Mouse (Mus musculus) layer of hippocampus, postnatal 25 days (tissue): ENCODE results near the gene Tbc1d1. TPM values are rescaled to one million over a fixed set of nuclear protein-coding genes. Genes with fewer than 3 reads are reported as not detected.
A peak's percentile ranks its signal among the peaks of the same experiment; 100 is the strongest.

Source experiments
- DNase-seq, 2 experiments: peaks; one replicate each; pipeline ENCODE4 v3.0.0; 2022; ENCODE audit warnings: mixed read lengths in 2 of 2, low spot score in 1 of 2; ENCODE audit errors: extremely low spot score in 1 of 2
- total RNA-seq, 2 experiments: library from RNA; stranded (reverse); gene quantifications; 2 replicates each; pipeline ENCODE4 v1.2.3; 2021

The Tbc1d1 gene
- total RNA-seq, 2 experiments from 2014 or later: 26.9 to 32.4 TPM

GRCm38 (mm10) chr5:64267279-64267678, 111.2 kb downstream of the Tbc1d1 start:
- DNase-seq: no peak

DNA sequence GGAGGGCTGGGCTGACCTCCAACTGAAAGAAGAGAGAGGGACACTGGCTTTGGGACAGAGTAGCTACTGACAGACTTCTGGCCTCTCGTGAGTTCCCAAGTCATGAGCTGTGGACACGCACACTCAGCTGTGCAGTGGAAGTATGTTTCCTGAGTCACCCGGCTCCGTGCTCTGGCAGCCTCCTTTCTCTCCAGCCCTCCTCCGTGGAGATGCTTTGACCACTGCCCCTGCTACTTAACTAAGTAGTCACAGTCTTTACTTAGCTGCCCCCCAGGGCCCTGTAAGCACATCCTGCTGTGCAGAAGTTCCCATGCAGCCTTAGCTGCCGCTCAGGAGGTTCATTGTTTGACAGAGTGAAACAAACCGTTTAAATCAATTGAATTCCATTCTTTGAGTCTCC, 113.6 kb downstream of the Tbc1d1 start:
- no peak for DNase-seq

GRCm38 (mm10) chr5:64273517-64273916, 117.4 kb downstream of the Tbc1d1 start:
- no peak for DNase-seq

GRCm38 (mm10) chr5:64274296-64274695, 118.2 kb downstream of the Tbc1d1 start:
- no peak for DNase-seq

- peak in 1 of 2 experiments; percentile 50 for DNase-seq
These were observed 118.8 kb downstream of the Tbc1d1 start for GRCm38 (mm10) chr5:64274738-64275451.

GRCm38 (mm10) chr5:64277646-64278191, 121.6 kb downstream of the Tbc1d1 start:
- no peak for DNase-seq

GRCm38 (mm10) chr5:64279668-64280067, 123.6 kb downstream of the Tbc1d1 start:
- DNase-seq: no peak

GRCm38 (mm10) chr5:64280191-64280590, 124.1 kb downstream of the Tbc1d1 start:
- no peak for DNase-seq

GRCm38 (mm10) chr5:64280613-64281012, 124.5 kb downstream of the Tbc1d1 start:
- no peak for DNase-seq

- DNase-seq: no peak
These were observed 125.6 kb downstream of the Tbc1d1 start for GRCm38 (mm10) chr5:64281674-64282073.

- DNase-seq: no peak
These were observed 126.5 kb downstream of the Tbc1d1 start for GRCm38 (mm10) chr5:64282594-64282993.

DNA sequence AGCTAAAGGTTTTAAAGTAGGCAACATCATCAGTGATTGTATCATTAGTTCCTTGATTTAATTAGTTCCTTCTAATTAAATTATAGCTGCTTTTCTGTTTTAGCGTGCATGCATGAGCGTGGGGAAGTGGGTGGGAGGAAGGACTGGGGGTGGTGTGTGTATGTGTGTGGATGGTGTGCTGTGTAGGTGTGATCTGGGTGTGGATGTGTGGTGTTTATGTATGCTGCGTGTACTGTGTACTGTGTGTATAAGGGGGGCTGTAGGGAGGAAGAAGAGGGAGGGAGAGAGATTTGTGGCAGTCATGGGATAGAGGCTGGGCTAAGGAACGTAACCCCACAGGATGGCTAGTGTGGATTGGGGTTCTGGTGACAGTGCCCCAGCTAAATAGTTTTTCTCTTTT, 129.2 kb downstream of the Tbc1d1 start:
- no peak for DNase-seq

DNA sequence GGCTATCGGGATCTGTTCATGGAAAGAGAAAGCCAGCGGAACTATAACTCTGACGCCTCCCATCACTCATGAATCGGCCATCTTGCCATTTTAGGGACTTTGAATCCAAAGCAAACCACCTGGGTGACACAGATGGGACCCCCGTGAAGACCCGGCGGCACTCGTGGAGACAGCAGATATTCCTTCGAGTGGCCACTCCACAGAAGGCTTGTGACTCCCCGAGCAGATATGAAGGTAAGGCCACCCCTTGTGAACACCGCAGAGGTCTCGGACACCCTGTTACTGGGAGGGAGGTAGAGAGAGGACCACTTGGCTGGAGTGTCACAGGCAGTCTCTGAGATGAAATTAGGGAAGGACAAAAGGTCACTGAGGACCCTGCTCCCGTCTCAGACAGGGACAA, 129.7 kb downstream of the Tbc1d1 start:
- no peak for DNase-seq

DNA sequence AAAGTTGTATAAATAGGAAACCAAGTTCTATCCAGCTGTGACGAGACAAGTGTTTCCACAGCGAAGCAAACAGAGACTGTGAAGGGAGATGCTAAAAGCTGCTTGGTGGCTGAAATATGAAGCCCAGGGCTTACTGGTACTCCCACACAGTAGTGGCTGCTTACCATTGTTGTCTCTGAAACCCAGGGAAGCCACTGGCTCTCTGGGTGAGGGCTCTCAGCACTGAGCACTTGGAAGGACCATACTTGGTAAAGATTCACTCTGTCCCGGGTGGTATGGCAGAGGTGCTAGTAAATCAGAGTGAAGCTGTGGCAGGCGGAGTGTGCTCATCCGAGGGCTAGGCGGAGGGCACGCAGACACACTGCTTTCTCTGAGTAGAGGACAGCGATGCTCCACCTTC, 131.2 kb downstream of the Tbc1d1 start:
- DNase-seq: no peak

DNA sequence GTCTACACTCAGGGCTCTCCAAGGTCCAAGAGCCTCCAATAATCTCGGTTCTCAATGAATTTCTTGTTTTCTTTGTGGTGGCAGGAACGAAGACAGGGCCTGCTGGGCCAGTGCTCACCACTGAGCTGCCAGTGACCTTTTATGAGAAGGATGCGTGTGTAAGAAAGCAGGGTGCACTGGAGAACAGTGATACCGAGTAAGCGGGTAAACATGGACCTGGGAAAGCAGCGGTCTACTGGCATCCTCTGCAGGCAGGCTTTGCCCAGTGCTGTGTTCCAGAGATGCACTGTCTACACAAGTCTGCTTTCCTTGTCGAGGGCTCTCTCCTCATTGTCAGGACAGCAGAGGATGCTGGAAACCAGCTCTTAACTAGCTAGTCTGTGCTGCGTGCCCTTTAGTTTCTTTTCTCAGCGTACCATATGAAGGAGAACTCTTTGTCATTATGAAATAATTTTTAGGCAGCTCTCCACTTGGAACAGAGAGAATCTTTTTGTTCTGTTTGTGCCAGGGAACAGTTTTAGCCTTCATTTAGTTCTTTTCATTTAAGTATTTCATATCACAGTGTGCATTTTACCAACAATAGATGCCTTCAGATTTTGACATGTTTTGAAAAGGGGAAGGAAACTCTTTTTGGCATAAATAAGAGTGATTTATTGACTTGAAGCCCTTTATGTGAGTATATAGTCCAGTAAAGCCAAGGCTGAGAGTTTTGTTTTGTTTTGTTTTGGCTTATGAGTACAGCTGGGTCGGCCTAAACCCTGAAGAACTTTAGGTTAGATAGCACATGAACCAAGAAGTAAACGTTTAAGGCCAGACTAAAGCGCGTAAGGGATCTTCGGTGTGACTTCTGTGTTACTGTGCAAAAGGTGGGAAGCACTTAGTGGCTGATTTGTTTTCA, 132.2 kb downstream of the Tbc1d1 start:
- no peak for DNase-seq

DNA sequence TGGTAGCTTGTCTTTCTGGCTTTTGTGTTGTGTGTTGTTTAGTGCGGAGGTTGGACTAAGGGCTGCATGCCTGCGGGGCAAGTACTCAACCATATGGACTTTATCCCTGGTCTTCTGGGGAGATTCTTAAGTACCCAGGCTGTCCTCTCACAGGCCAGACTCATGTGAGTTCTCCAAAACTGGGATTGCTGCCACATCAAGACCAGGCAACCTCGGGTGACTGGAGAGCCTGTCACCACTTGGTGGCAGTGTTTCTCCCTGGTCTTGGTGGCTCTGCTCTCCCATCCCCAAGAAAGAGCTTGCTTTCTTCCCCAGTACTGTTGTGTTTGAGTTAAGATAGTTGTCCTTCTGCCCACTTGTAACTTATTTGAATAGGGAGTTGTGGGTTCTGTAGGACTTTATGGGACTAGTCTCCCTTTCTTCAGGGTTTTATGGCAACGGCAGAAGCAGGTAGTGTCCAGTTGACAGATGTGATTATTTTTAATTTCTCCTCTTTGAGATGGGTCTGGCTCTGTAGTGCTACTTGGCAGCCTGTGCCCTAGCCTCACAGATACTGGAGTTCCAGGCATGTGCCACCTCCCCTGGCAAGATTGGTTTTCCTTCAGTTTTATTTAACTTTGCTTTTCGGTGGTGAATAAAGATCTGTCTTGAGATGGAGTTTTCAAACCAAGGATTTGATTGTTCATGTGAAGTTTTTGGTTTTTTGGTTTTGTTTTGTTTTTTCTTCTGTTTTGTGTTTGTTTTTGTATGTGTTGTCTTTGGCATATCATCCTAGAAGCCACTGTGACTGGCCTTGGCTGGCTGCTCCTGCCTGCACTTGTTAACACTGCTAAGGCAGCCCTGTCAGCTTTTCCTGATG, 133.3 kb downstream of the Tbc1d1 start:
- peak; percentile 63 to 76 for DNase-seq

- no peak for DNase-seq
These were observed 133.9 kb downstream of the Tbc1d1 start for GRCm38 (mm10) chr5:64290061-64290345.

DNA sequence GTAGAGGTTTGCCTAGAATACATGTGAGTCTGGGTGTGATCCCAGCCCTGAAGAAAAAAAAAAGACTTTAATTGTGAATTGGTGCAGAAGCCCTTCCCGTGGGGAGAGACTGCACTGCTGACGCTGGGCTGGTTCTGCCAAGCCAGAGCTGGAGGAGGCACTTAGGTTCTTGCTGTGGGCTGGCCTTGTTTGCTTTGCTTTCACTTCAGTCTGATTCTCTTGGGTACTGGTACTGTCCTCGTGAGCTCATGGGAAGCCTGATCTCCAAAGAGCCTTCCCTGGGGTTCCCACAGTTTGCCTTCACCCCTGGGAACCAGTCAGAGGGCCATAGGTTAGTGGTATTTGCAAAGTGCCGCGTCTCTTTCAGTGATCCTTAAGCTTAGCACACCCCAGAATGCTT, 135.6 kb downstream of the Tbc1d1 start:
- DNase-seq: no peak

GRCm38 (mm10) chr5:64295621-64296020, 139.5 kb downstream of the Tbc1d1 start:
- no peak for DNase-seq

GRCm38 (mm10) chr5:64296328-64296727, 140.2 kb downstream of the Tbc1d1 start:
- no peak for DNase-seq

DNA sequence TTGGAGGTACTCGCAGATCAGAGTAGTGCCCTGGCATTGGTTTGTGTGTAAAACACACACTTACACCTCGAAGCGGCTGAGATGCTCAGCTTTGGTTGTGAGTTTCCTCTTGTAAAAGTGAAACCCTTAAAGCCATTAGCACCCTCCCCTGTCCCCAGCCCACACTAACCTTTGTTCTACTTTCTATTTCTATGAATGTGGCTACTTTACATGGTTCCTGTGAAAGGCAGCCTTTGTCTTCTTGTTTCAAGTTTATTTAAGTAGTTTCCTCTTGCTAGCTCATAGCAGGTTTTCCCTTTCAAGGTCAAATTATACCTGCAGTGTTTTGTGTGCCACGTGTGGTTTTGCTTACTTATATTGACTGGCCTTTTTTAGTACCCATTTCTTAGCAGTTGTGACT, 141.0 kb downstream of the Tbc1d1 start:
- no peak for DNase-seq
